Mouse (Mus musculus) small intestine, adult 2 months (tissue): ENCODE measurements around the gene Mettl23. TPM values are rescaled to one million over a fixed set of nuclear protein-coding genes. Genes with fewer than 3 reads are reported as not detected.

ENCODE experiments used
- H3K27ac ChIP-seq: fragments of 200-500 bp; 2 replicates; pipeline ENCODE4 v1.5.1; 2012; ENCODE audit warnings: low read depth, low read length, control low read depth, inconsistent platforms; ENCODE audit not compliant: insufficient read depth
- H3K27me3 ChIP-seq: fragments of 200-500 bp; 2 replicates; pipeline ENCODE4 v1.6.1; 2012; ENCODE audit warnings: mild to moderate bottlenecking, moderate library complexity, low read length, inconsistent platforms; ENCODE audit not compliant: control insufficient read depth, insufficient read depth
- H3K36me3 ChIP-seq: fragments of 200-500 bp; 2 replicates; pipeline ENCODE4 v1.6.1; 2012; ENCODE audit warnings: mild to moderate bottlenecking, low read length, control low read depth, inconsistent platforms; ENCODE audit not compliant: control insufficient read depth, insufficient read depth
- H3K4me1 ChIP-seq: fragments of 200-500 bp; 2 replicates; pipeline ENCODE4 v1.6.1; 2012; ENCODE audit warnings: low read length, inconsistent platforms, mixed read lengths; ENCODE audit not compliant: control insufficient read depth, insufficient read depth, insufficient read length
- H3K4me3 ChIP-seq: fragments of 200-500 bp; 2 replicates; pipeline ENCODE4 v1.5.1; 2012; ENCODE audit warnings: low read depth, mild to moderate bottlenecking, control low read depth, inconsistent platforms, low read length, moderate library complexity
- CTCF ChIP-seq: fragments of 200-500 bp; IDR thresholded peaks from 2 replicates; pipeline ENCODE4 v1.5.1; 2012; ENCODE audit warnings: low read depth, mild to moderate bottlenecking, control low read depth, inconsistent platforms, low read length, moderate library complexity, mixed read lengths; ENCODE audit not compliant: insufficient replicate concordance, insufficient read length; ENCODE audit errors: extremely low read depth
- POLR2A ChIP-seq: fragments of 200-500 bp; IDR thresholded peaks from 2 replicates; pipeline ENCODE4 v1.6.1; 2012; ENCODE audit warnings: low read depth, mild to moderate bottlenecking, control low read depth, inconsistent platforms, low read length, moderate library complexity
- WGBS: fragments of 180-500 bp; shearing (Covaris S2); methylation state at CpG from one replicate; pipeline ENCODE4 v1.1.7; 2018; 5-methylcytosine and 5-hydroxymethylcytosine counted together
- polyA plus RNA-seq: library from polyadenylated mRNA; depleted of rRNA; stranded (reverse); fragments of >200 nt; gene quantifications from 2 replicates; pipeline ENCODE4 v1.2.3, GENCODE M21; 2012; rRNA removed

Gene Mettl23
- polyA plus RNA-seq: 10.3 and 11.6 TPM in 2 replicates

- H3K27ac ChIP-seq: peak within 1 kb of the TSS; percentile 92
- H3K36me3 ChIP-seq: peaks cover 32% of the 10 kb centered on the region
- H3K4me1 ChIP-seq: peaks cover 4% of the 10 kb centered on the region
- no peaks in the 10 kb centered on the region for H3K27me3 ChIP-seq
- WGBS: 1% methylated on average over 72 of the region's 72 CpGs
- H3K4me3 ChIP-seq: peak within 1 kb of the TSS; percentile 70
- TF ChIP-seq CTCF: no peak
- peak; percentile 73 for TF ChIP-seq POLR2A
Observed at GRCm38 (mm10) chr11:116843261-116844233, at the start of gene Mettl23, which contains the start of gene Jmjd6. Mettl23 (plus strand) TSS chr11:116843278. Jmjd6 (minus strand) TSS chr11:116843449.

- no peaks in the 10 kb centered on the region for H3K36me3 ChIP-seq
- no peak overlapping the region for H3K4me3 ChIP-seq
- no peaks in the 10 kb centered on the region for H3K27me3 ChIP-seq
- TF ChIP-seq POLR2A (no peak), CTCF (no peak)
- H3K27ac ChIP-seq: no peak overlapping the region
- 87% methylated on average over 5 of the region's 5 CpGs for WGBS
- H3K4me1 ChIP-seq: no peaks in the 10 kb centered on the region
Observed at GRCm38 (mm10) chr11:116799364-116799763, 43.7 kb upstream of the Mettl23 start.

DNA sequence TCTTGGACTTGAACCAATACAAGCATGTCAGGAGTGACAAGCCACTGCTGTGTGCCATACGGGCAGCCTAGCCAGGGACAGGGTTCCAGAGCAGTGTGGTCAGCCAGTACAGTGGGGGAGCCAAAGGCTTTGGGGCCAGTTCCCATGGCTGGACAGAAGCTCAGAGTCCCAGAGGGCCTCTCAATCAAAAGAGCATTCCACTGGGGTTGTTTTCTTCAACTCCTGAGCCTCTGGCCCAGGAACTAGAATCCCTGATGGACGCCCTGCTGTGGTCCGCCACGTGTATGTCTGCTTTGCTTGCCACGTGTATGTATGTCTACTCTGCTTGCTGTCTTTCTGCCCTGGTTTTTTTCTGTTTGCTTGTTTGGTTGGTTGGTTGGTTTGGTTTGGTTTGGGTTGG, 42.0 kb upstream of the Mettl23 start:
- H3K27me3 ChIP-seq: no peaks in the 10 kb centered on the region
- H3K27ac ChIP-seq: no peak overlapping the region
- TF ChIP-seq CTCF: no peak
- no peak for TF ChIP-seq POLR2A
- no peak overlapping the region for H3K4me3 ChIP-seq
- no peaks in the 10 kb centered on the region for H3K4me1 ChIP-seq
- 71% methylated on average over 5 of the region's 5 CpGs for WGBS
- H3K36me3 ChIP-seq: no peaks in the 10 kb centered on the region

DNA sequence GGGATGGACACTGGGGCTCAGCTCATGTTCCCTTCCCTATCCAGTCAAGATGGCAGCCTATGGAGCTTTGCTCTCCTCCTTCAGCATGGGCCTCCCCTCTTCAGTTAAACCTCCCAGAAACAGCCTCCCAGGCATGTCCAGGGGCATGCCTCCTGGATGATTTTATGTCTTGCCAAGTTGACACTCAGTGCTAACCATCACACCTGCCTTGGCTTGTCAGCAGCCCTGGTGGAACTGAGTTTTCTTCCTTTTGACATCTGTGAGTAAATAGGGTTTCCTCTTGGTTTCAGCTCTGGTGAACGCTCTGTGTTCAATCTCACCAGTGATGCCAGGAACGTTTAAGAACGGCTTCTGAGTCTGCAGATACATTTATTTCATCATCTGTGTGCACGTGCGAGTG, 40.4 kb upstream of the Mettl23 start:
- H3K36me3 ChIP-seq: no peaks in the 10 kb centered on the region
- H3K27me3 ChIP-seq: no peaks in the 10 kb centered on the region
- H3K4me1 ChIP-seq: no peaks in the 10 kb centered on the region; the same call in 1 of the 2 replicates
- H3K4me3 ChIP-seq: no peak overlapping the region
- TF ChIP-seq POLR2A (no peak), CTCF (no peak)
- 80% methylated on average over 5 of the region's 5 CpGs for WGBS
- H3K27ac ChIP-seq: no peak overlapping the region

DNA sequence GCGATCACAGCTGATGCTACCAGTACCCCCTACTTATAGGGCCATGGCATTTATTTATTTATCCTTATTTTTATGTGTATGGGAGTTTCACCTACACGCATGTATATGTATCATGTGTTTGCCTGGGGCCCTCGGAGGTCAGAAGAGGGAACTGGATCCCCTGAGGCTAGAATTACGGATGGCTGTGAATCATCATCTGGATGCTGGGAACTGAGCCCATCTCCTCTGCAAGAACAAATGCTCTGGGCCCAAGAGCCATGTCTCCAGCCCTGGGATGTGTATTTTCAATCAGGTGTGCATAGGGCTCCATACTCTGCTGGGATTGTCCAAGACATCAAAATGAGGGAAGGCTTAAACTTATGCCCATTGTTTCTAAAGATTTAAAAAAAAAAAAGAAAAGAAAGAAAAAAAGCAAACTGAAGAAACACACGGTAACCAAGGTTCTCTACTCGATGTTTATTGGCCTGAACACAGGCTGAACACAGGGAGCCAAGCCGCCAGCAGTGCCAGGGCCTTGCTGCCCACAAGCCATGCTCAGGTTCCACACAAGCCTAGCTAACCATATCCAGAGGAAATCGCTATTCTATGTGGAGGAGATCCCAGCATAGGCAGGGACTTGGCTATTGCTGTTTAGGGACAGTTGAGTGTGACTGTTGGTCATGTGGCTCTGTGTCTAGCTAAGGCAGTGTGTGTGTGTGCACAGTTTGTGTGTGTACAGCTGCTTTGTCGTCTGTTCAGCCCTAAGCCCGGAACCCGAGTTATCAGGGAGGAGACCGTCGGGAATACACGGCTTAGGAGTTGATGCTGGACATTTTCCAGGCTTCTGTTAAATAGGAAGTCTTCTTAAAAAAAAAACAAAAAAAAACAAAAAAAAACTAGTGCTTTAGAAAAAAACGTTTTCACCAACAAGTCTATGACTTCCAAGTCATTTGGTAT, 36.7 kb upstream of the Mettl23 start:
- WGBS: 77% methylated on average over 15 of the region's 15 CpGs
- H3K27ac ChIP-seq: no peak overlapping the region
- no peak for TF ChIP-seq POLR2A
- TF ChIP-seq CTCF: no peak

DNA sequence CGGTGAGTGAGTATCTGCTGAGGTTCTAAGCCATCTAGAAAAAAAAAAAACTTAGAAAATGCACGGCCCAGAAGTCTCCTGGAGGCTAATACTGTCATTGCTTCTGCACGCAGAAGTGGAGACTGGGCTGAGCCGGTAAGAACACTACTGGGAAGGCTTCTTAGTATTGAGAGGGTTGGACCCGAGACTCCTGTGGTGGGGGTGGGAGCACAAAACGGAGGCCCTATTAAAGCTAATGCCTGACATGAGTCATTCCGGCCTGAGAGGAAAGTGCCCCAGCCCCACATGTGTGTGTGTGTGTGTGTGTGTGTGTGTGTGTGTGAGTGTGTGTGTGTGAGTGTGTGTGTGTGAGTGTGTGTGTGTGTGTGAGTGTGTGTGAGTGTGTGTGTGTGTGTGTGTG, 36.0 kb upstream of the Mettl23 start:
- 69% methylated on average over 7 of the region's 7 CpGs for WGBS
- peaks cover 2% of the 10 kb centered on the region; the same call in 1 of the 2 replicates for H3K36me3 ChIP-seq
- no peak overlapping the region for H3K27ac ChIP-seq
- no peaks in the 10 kb centered on the region; the same call in 1 of the 2 replicates for H3K4me1 ChIP-seq
- H3K27me3 ChIP-seq: no peaks in the 10 kb centered on the region
- no peak for TF ChIP-seq CTCF
- TF ChIP-seq POLR2A: no peak
- no peak overlapping the region for H3K4me3 ChIP-seq

More for the DNA sequence above, 36.7 kb upstream of the Mettl23 start:
- Histone ChIP-seq H3K27me3 (no peaks in the 10 kb centered on the region), H3K4me1 (no peaks in the 10 kb centered on the region; the same call in 1 of the 2 replicates), H3K36me3 (peaks cover 2% of the 10 kb centered on the region; the same call in 1 of the 2 replicates), H3K4me3 (no peak overlapping the region)
